Mouse (Mus musculus) right cerebral cortex, adult 2 months (tissue): ENCODE results near the gene Atp2a3.

Experiments used
- DNase-seq, 2 experiments: peaks; one replicate each; pipeline ENCODE4 v3.0.0; 2021 to 2022; ENCODE audit warnings: low spot score in 2 of 2

Gene Atp2a3

DNA sequence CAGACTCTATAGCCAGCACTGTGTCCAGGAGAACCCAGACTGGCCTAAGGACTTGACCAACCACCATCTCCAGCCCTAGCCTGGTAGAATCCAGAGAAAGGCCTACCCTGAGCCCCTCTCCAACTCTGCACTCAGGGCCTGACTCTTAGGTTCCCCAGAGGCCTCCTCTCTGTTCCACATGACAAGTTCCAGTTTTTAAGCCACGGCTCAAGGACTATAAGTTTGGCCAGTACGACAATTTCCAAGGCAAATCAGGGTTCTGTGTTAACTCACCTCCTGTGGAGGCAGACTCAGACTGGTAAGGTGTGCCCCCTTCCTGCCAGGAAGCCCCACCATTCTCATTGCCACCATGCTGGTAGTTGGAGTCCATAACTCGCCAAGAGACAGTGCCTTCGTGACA, 6.8 kb upstream of the Atp2a3 start:
- DNase-seq, result no peak

- DNase-seq, result no peak
Measured at GRCm38 (mm10) chr11:72955339-72955974, 5.5 kb upstream of the Atp2a3 start.

GRCm38 (mm10) chr11:72957318-72957717, 3.7 kb upstream of the Atp2a3 start:
- no peak for DNase-seq

- DNase-seq, result no peak
Measured at GRCm38 (mm10) chr11:72959924-72960679, 867 bp upstream of the Atp2a3 start.

DNA sequence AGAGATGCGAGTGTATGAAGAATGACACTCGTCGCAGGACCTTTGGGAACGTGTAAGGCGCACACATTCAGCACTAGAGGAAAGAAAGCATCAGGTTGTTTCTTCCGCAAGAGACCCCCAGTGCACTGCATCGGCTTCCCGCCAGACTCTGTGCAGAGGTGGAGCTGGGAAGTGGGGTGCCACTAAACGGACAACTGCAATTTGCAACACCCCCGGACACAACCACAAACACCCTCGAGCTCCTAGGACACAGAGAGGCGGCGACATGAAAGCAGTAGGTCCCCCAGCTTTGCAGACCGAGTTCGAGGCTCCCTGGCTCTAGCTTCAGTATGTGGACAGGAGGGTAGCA, 272 bp upstream of the Atp2a3 start:
- no peak for DNase-seq

DNA sequence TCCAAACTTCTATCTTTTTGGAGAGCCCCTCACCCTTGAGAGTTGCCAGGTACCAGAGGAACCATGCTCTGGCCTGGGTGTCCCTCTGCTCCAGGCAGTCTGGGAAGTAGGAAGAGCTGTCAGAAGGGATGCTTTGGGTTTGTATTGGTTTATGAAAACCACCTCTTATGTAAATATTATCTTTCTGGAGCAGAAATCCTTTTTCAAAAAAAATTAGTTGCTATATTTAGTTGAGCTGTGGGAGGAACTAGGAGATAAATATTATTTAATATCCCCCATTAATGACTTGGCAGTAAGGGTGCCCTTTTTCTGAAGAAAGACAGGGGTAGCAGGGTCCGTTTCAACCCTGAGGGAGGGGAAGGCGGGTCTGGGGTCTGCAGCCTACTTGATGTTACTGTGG, 1.4 kb downstream of the Atp2a3 start:
- DNase-seq, result no peak

DNA sequence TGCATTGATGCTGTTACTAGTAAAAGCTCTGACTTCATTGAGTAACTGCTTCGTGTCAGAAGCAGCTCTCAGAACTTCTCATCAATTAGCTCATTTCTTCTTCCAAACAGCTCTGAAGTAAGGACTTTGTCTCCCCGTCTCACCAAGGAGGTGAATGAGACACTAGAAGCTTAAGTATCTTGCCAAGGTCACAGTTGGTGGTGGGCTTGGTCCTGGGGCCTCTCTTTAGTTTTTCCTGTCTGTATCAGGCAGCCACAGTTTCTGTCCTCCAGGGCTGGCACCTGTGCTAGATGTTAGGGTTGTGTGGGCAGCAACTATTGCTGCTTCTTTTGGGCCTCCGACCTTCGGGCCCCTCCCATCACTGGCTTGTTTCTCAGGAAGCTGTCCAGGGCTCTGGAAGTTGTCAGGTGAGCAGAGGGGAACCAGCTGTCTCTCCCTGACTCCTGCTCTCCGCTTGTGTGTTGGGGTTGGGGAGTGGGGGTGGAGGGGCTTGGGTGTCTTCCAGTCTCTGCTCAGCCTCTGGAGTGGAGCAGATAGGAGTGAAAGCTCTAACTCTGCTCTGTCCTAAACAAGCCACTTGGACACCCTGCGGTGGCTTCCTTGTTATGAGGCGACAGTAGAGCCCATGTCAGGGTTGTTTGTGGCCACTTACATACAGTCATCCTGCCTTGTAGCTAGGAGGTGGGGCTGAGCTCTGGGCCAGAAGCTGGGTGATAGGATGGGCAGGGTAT, 2.3 kb downstream of the Atp2a3 start:
- no peak for DNase-seq

GRCm38 (mm10) chr11:72963789-72964294, 2.9 kb downstream of the Atp2a3 start:
- no peak for DNase-seq

DNA sequence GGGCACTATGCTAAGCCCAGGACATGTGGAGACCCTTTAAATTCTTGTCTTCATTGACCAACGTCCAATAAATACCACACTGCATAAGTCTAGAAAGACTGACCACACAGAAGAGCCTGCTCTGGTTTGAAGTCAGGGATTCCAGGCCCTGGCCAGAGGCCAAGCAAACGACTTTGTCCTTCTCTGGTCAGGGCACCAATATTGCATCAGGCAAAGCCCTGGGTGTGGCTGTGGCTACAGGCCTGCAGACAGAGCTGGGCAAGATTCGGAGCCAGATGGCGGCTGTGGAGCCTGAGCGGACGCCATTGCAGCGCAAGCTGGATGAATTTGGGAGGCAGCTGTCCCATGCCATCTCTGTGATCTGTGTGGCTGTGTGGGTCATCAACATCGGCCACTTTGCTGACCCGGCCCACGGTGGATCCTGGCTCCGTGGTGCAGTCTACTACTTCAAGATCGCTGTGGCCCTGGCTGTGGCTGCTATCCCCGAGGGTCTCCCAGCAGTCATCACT, 14.1 kb downstream of the Atp2a3 start:
- DNase-seq, result no peak

DNA sequence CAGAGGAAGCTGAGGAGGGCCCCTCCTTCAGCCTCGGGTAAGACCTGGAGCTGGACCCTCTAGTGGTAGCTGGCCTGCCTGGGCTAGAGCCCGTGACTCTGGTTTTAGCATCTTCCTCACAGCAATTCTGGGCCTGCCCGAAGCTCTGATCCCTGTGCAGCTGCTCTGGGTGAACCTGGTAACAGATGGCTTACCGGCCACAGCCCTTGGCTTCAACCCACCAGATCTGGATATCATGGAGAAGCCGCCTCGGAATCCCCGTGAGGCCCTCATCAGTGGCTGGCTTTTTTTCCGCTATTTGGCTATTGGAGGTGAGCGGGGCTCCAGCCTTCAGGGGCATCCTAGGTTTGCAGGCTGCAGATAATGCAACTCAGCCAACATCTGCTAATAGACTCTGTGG, 21.5 kb downstream of the Atp2a3 start:
- no peak for DNase-seq

- no peak for DNase-seq
Measured at GRCm38 (mm10) chr11:72983283-72983682, 22.3 kb downstream of the Atp2a3 start.

- DNase-seq, result no peak
Measured at GRCm38 (mm10) chr11:72986745-72987144, 25.8 kb downstream of the Atp2a3 start.

DNA sequence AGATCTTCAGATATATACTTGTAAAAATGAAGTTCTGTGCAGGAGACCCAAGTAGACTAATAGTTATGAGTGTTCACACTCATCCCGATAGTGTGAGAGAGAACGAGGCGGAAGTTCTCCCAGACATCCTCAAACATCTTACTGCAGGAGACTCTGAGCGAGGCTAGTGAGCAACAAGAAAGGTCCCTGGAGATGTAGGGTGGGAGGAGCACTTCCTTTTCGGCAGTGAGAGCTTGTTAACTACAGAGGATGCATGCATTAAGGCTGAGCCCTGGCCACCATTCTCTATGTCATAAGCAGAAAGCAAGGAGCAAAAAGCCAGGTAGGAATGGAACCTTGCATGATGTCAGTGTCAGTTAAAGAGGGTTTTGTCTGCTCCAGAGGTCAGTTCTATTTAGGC, 26.3 kb downstream of the Atp2a3 start:
- DNase-seq, result no peak

DNA sequence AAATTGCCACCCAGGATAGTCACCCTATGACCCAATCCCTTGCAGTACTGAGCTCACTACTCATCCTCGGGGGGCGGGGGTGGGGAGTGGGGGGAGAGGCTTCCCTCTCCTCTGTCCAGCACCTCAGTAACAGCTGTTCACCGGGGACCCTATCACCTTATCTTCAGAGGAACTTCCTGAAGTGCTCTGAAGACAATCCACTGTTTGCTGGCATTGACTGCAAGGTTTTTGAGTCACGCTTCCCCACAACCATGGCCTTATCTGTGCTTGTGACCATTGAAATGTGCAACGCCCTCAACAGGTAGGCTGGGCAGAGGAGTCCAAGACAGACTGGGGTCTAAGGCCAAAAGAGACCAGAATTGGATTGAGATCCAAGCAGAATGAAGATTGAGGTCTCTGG, 26.8 kb downstream of the Atp2a3 start:
- DNase-seq, result no peak

DNA sequence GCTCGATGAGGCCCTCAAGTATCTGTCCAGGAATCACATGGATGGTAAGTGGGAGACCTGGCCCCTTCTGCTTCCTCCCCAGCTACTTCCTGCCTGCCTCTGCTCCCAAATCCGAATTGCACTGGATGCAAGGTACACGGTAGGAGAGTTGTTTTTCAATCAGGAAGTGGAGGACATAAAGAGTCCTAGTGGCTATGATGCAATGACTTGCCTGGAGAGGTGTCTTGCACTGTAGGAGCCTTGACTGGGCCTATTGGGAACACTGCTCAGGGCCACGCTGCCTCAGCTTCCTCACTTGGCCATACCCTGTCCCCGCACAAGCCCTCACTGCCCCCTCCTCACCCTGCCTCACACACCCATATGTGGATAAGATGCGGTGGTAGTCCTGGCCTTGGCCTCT, 28.1 kb downstream of the Atp2a3 start:
- no peak for DNase-seq

- DNase-seq, result no peak
Measured at GRCm38 (mm10) chr11:72990688-72991087, 29.7 kb downstream of the Atp2a3 start.

DNA sequence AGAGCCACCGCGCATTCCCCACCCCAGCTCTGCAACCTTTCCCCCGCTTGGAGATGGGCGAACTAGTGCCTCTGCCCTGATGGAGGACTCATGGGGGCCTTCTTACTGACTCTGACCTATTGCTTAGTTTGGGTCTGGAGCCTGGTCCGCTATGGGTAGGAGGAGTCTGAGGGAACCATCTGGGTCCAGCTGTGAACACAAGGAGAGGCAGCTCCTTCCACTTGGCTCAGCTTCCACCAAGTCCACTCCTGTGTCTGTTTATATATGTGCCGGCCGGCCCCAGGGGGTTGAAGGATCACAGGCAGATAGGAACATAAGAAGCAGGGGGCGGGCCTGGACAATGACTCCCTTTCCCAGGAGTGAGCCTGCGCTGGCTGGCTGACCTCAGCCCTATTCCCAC, 31.0 kb downstream of the Atp2a3 start:
- DNase-seq, result no peak

DNA sequence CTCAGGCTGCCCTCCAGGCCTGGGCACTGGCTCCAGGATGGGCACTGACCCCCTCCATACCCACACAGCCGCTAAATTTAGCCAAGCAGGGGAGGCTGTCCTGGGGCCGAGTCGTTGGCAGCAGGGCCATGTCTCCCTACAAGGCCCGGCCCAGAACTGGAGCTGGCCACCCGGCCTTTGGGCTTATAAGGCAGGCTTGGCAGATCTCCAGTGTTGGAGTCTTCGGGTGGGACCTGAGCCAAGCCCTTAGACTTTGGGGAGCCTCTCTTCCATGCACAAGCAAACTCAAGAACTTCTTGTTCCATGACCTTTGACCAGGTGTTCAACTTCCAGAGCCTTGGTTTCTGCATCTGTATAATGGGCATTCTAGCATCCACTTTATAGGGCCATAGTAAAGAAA, 35.4 kb downstream of the Atp2a3 start:
- no peak for DNase-seq

GRCm38 (mm10) chr11:72996781-72997180, 35.8 kb downstream of the Atp2a3 start:
- DNase-seq, result no peak

DNA sequence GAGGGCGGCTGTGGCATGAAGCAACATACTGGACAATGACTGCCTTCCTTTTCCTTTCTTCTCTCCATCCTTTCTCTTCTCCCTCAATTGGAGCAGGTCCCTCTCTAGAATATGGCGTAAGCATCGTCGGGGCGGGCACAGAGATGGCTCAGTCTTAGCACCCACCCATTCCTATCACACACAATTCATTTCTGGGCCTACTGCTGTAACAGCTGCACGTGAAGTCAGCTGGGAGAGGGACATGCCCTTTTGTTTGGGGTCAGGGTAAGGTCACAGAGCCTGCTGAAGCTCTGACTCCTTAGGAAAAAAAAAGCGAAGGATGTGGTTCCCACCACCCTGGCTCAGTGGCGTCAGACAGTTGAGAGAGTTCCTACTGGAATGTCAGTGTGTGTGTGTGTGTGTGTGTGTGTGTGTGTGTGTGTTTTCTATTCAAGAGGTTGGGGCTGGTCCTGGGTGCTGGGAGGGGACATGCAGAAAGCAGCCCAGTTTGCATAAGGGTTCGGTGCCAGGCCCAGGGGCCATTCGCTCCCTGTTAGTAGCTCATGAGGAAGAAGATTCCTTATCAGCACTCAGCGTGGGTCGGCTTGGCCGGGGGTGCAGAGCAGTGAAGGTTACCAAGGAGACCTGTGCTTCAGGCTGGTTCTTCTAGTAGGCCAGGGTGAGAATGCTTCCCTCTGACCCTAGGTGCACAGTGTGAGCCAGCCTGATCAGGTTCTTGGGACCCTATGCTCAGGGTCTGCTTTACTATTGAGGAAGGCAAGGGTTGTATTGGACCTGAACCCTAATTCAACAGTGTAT, 36.8 kb downstream of the Atp2a3 start:
- no peak for DNase-seq

DNA sequence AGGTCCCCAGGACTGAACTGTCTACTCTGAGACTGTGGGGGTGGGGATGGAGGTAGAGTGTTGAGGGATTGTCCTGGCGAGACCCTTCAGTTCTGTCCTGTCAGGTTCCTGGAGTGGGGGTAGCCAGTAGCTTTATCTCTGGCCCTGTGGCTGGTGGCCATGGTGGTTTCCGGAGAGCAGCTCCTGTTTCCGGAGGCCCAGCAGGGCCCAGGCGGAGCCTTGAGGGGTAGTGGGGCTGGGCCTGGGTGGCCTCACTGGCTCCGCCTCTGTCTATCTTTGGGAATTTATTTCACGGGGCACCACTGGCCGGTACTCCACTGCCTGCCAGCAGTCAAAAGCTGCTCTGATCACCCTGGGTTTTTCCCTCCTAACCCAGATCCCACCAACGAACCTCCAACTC, 37.8 kb downstream of the Atp2a3 start, which contains the start of gene P2rx1:
Gene P2rx1, plus strand, starts transcription at position 333 of the 400 bp plus-strand sequence.
- no peak for DNase-seq

GRCm38 (mm10) chr11:73001029-73001428, 40.1 kb downstream of the Atp2a3 start:
- peak; percentile 75 to 78 for DNase-seq
